Mouse (Mus musculus) urinary bladder, postnatal 10 days (tissue): ENCODE results near the gene Arid1b.

ENCODE experiments used
- DNase-seq: peaks from one replicate; pipeline ENCODE4 v3.0.0; 2022; ENCODE audit warnings: low spot score

Gene Arid1b

GRCm38 (mm10) chr17:5163251-5163826 is 169.2 kb downstream of the Arid1b start:
- no peak for DNase-seq

- no peak for DNase-seq
Measured at GRCm38 (mm10) chr17:5164794-5165193, 170.7 kb downstream of the Arid1b start.

- no peak for DNase-seq
Measured at GRCm38 (mm10) chr17:5165201-5165825, 171.2 kb downstream of the Arid1b start.

GRCm38 (mm10) chr17:5166175-5166574 is 172.0 kb downstream of the Arid1b start:
- no peak for DNase-seq

- no peak for DNase-seq
Measured at GRCm38 (mm10) chr17:5168046-5168445, 173.9 kb downstream of the Arid1b start.

GRCm38 (mm10) chr17:5168640-5169039 is 174.5 kb downstream of the Arid1b start:
- DNase-seq, result no peak

- no peak for DNase-seq
Measured at GRCm38 (mm10) chr17:5170321-5170720, 176.2 kb downstream of the Arid1b start.

GRCm38 (mm10) chr17:5171467-5171866 is 177.3 kb downstream of the Arid1b start:
- no peak for DNase-seq

- no peak for DNase-seq
Measured at GRCm38 (mm10) chr17:5174426-5175020, 180.4 kb downstream of the Arid1b start.

GRCm38 (mm10) chr17:5175535-5175934 is 181.4 kb downstream of the Arid1b start:
- no peak for DNase-seq

GRCm38 (mm10) chr17:5176315-5176714 is 182.2 kb downstream of the Arid1b start:
- DNase-seq, result no peak

- DNase-seq, result no peak
Measured at GRCm38 (mm10) chr17:5178534-5178933, 184.4 kb downstream of the Arid1b start.

GRCm38 (mm10) chr17:5179004-5179403 is 184.9 kb downstream of the Arid1b start:
- DNase-seq, result no peak

GRCm38 (mm10) chr17:5179412-5179811 is 185.3 kb downstream of the Arid1b start:
- DNase-seq, result no peak

GRCm38 (mm10) chr17:5179925-5180525 is 185.9 kb downstream of the Arid1b start:
- no peak for DNase-seq

GRCm38 (mm10) chr17:5180925-5181324 is 186.8 kb downstream of the Arid1b start:
- DNase-seq, result no peak

GRCm38 (mm10) chr17:5182493-5182892 is 188.4 kb downstream of the Arid1b start:
- no peak for DNase-seq

- DNase-seq, result no peak
Measured at GRCm38 (mm10) chr17:5185501-5185900, 191.4 kb downstream of the Arid1b start.

GRCm38 (mm10) chr17:5187546-5187945 is 193.4 kb downstream of the Arid1b start:
- no peak for DNase-seq

GRCm38 (mm10) chr17:5188400-5188799 is 194.3 kb downstream of the Arid1b start:
- DNase-seq, result no peak

GRCm38 (mm10) chr17:5189551-5190351 is 195.6 kb downstream of the Arid1b start:
- peak; percentile 79 for DNase-seq

GRCm38 (mm10) chr17:5190367-5190766 is 196.2 kb downstream of the Arid1b start:
- DNase-seq, result no peak
